Mouse (Mus musculus) cortical plate, adult 2 months (tissue): ENCODE measurements around the gene Mmp19.

Experiments used
- CTCF ChIP-seq: fragments of 200-500 bp; IDR thresholded peaks from 2 replicates; pipeline ENCODE4 v1.5.1; 2011; ENCODE audit warnings: mild to moderate bottlenecking, control low read depth, low read length; ENCODE audit not compliant: insufficient read depth; ENCODE audit errors: extremely low read depth
- POLR2A ChIP-seq: fragments of 200-500 bp; IDR thresholded peaks from 2 replicates; pipeline ENCODE4 v1.6.1; 2011; ENCODE audit warnings: mild to moderate bottlenecking, low read length, control low read depth; ENCODE audit not compliant: insufficient read depth; ENCODE audit errors: extremely low read depth

DNA sequence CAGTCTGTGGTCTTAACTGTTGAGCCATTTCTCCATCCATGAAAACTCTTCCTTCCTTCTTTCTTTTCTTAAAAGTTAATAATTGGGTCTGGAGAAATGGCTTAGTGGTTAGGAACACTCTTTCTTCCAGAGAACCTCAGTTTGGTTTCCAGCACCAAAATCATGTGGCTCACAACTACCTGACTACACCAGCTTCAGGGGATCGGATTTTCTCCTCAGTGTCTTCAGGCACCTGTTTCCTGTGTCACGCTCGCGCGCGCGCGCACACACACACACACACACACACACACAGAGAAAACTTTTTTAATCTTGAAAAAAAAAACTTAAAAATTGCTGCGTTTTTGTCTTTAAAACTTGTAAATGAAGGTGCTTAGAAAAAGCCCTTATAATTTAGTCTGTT, 33.1 kb downstream of the Mmp19 start:
- TF ChIP-seq CTCF = no peak
- TF ChIP-seq POLR2A = no peak
